Mouse (Mus musculus): ENCODE data around the gene Vdac1.
"Not testable (repeated sequence)": the region's sequence is repeated elsewhere in the genome, so short reads cannot be mapped to it uniquely, and the experiment has no call there.

The Vdac1 gene

GRCm38 (mm10) chr11:52370538-52370937, 9.9 kb downstream of the Vdac1 start:
- in situ Hi-C loops (cut with MboI, MseI): no loop called here

GRCm38 (mm10) chr11:52373841-52374240, 13.2 kb downstream of the Vdac1 start:
- in situ Hi-C loops (cut with MboI, MseI): no loop called here

DNA sequence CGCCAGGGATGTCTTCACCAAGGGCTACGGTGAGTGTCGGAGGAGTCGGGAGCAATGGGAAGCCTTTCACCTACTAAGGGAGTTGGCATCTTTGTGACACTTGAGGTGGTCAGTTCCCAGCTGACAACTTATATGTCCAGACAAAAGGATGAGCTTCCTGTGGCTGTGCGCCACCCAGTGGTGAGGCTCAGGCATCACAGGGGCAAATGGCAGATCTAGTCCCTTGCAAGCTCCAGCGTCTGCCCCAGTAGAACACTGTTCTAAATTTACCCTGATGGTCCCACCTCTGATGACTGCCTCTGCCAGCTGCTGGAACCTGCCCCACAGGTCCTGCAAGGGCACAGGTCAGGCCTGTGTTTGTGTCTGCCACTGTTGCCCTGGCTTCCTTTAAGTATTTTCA, 13.7 kb downstream of the Vdac1 start:
- in situ Hi-C loops (cut with MboI, MseI): no loop called here

- in situ Hi-C loops (cut with MboI, MseI): no loop called here
Measured at GRCm38 (mm10) chr11:52377579-52377978, 16.9 kb downstream of the Vdac1 start.

DNA sequence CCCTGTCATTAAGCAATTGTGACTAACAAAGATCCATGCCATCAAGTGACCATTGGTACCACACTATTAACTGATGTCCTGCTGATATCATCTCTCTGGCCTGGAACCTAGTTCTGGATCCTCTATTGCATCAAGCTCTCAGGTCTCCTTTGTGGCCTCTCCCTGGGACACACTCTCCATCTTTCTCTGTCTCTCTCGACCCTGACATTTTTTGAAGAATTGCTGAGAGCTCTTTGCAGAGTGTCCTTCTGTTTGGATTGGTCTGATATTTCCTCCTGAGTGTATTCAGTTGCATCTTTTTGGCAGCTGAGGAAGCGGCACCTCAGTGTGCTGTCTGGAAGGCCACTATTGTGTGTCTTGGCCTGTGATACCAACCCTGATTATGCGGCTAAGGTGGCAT, 18.6 kb downstream of the Vdac1 start:
- in situ Hi-C loops (cut with MboI, MseI): no loop called here

DNA sequence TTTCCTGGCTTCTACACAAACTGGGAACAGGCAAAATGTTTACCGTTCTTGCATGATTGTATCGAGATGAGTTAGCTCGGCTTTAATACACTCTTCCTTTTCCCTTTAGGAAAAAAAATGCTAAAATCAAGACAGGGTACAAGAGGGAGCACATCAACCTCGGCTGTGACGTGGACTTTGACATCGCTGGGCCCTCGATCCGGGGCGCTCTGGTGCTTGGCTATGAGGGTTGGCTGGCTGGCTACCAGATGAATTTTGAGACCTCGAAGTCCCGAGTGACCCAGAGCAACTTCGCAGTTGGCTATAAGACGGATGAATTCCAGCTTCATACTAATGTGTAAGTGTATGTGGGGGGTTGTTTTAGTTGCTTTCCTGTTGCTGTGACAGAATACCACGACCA, 23.1 kb downstream of the Vdac1 start:
- in situ Hi-C loops (cut with MboI, MseI): no loop called here

DNA sequence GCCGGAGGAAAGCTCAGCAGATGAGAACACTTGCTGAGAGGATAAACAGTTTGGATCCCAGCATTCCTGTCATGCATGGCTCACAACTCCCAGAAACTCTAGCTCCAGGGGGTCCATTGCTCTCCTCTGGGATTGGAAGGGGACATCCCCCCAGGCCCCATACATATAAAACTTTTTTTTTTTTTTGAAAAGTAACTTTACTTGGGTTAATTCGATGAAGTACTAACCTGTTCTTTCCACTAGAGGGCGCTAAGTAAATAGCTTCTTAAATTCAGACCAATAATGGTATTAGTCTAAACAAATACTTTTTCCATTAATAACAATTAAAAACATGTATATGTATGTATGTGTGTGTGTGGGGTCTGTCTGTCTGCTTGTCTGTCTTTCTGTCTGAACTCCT, 24.0 kb downstream of the Vdac1 start:
- in situ Hi-C loops (cut with MboI, MseI): no loop called here

DNA sequence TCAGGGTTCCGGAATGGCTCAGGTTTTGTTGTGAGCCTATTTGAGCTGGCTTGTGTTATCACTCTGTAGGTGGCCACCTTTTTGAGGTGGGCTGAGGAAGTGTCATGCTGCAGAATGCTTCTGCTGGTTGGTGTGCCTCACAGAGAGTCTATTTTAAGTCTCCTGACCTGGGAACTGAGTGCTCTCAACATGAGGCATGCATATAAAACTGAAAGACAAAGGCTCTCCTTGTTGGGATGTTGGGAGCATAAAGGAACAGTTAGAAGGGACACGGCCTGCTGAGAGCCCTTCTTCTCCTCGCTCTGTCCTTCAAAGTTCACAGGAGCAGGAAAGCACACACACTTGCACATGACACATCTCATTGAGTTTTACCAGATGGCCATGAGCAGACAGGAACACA, 26.2 kb downstream of the Vdac1 start:
- in situ Hi-C loops (cut with MboI, MseI): no loop called here

- in situ Hi-C loops (cut with MboI, MseI): no loop called here
Measured at GRCm38 (mm10) chr11:52388150-52388549, 27.5 kb downstream of the Vdac1 start.

DNA sequence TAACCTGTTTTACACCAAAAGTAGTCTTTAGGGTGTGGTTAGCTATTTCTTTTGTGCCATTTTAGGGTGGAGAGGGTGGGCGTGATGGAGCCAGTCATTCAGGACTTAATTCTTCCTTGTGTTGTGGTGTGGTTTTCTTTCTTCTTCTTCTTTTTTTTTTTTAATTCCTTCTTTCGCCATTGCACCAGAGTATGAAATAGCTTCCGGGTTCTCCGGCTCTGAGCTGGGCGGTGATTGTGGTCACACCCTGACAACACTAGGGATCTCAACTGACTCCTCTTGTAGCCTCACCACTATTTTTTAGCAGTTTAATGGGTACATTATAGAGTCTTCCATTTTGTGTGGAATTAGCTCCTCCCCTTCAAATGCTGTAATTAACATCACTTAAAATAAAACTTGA, 28.3 kb downstream of the Vdac1 start:
- in situ Hi-C loops (cut with MboI, MseI): not testable (repeated sequence)

GRCm38 (mm10) chr11:52389933-52390332, 29.3 kb downstream of the Vdac1 start:
- in situ Hi-C loops (cut with MboI, MseI): no loop called here

DNA sequence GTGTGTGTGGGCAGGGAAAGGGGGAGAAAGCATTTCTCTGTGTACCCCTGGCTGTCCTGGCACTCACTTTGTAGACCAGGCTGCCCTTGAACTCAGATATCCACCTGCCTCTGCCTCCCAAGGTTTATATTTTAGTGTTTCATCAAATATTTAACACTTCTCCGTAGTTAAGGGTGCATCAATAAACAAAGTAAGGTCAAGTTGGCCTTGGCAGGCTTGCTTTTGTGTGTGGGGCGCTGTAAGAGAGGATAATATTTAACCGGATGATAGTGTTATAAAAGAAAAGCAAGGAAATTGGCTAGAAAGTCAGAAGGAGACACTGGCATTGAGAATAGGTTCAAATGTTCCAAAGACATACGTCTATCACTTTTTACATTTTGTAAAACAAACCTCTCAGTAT, 33.8 kb downstream of the Vdac1 start:
- in situ Hi-C loops (cut with MboI, MseI): no loop called here

- in situ Hi-C loops (cut with MboI, MseI): no loop called here
Measured at GRCm38 (mm10) chr11:52395343-52395742, 34.7 kb downstream of the Vdac1 start.

GRCm38 (mm10) chr11:52395940-52396596, 35.4 kb downstream of the Vdac1 start, which contains the start of gene 9530068E07Rik:
TSS of gene 9530068E07Rik (plus strand) at chr11:52396428.
- in situ Hi-C loops (cut with MboI, MseI): no loop called here

DNA sequence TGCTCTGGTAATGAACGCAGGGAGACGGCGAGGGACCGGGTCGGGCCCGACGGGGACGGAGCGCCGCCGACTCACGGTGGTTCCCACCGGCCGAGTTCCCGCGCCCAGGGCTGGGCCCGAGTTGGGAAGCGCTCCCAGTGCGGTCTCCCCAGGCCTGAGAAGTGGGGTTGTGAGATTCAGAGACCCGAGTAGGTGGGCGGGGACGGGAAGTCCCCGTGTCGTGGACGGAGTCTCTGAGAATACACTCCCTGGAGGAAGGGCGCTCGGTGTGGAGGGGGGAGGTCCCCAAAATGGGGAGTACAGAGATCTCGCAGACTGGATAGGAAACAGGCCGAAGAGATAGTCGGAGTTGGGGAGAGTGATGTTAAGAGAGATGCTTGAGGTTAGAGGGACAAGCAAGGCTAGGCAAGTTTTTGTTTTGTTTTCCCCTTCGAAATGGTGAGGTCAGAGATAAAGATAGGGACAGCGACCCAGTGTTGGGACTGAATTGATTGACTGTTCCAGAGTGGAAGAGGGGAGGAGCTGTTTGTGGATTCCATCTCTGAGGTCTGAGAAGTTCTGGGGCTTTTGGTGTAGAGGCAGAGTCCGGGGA, 36.0 kb downstream of the Vdac1 start:
- in situ Hi-C loops (cut with MboI, MseI): no loop called here

DNA sequence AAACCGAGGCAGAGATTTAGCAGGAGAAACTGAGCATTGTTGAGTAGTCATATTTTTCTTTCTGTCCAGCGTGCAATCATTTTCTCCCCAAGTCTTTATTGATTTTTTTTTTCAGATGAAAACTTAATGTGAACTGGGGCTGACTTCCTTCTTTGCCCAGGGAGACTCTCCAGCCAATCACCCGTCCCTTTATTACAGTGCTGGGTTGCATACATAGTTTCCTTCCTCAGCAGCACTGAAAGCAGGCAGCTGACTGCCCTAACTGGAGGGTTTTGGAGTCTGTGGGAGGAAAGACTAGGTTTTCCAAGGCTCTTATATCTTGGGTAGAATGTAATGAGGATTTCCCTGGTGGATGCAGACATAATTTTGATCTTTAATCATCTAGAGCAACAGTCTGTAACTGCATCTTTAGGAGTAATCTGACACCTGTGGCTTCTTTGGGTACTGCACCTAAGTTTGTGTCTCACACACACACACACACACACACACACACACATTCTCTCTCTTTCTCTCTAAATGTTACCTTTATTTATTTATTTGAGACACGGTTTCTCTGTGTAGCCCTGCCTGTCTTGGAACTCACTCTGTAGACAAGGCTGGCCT, 36.8 kb downstream of the Vdac1 start:
- in situ Hi-C loops (cut with MboI, MseI): no loop called here

GRCm38 (mm10) chr11:52401476-52401875, 40.8 kb downstream of the Vdac1 start:
- in situ Hi-C loops (cut with MboI, MseI): no loop called here

GRCm38 (mm10) chr11:52402566-52402965, 41.9 kb downstream of the Vdac1 start:
- in situ Hi-C loops (cut with MboI, MseI): no loop called here

DNA sequence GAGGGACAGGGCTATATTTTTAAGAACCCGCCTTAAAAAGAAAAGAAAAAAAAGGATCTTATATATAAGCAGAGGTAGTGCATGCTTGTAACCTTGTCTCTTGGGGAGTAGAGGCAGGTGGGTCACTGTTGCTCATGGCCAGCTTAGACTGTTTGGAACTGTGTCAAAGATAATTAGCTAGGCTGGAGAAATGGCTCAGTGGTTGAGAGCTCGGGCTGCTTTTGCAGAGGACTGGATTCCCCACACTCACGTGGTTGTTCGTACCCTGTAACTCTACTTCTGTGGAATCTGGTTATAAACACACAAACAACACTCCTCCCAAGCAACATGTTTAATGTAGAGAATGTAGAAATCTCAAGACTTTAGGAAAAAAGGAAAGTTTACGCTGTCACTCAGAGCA, 43.5 kb downstream of the Vdac1 start:
- in situ Hi-C loops (cut with MboI, MseI): no loop called here

DNA sequence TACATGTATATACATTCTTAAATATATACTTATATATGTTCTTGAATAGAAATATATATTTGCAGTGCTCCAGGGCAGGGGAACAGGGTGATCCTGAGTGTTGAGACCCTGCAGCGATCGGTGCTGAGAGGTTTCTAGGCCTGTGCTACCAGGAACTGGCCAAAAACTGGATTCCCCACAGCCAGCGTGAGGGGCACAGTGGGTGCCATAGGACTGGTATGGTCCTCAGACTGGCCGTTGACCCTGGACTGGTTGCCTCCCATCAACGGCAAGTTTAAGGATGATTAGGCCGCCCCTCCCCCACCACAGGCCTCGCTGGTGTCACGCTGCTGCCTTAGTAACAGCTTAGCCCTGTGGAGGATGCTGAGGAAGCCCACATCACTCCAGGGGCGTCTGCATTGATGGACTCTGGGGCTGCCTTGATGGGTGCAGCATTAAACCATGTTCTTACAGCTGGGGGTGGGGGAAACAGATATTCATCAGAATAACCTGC, 44.6 kb downstream of the Vdac1 start:
- in situ Hi-C loops (cut with MboI, MseI): no loop called here

- in situ Hi-C loops (cut with MboI, MseI): no loop called here
Measured at GRCm38 (mm10) chr11:52409316-52409715, 48.7 kb downstream of the Vdac1 start.

DNA sequence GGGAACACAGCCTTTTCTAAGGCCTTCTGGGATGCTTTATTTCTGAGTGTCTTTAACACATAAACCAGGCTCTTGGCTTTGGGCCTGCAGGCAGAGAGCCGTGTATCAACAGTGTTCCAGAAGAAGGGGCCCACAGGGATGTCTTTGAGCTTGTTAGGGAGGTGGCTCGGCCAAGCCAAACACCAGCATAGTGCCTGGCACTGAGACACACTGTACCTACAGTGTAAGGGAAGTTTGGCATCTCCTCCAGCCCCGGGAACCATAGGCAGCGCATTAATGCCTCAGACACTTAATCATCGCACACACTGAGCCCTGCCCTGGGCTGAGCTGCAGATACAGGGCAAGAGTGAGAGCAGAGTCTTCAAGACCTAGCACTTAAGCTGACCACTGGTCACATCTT, 57.7 kb downstream of the Vdac1 start:
- in situ Hi-C loops (cut with MboI, MseI): no loop called here

GRCm38 (mm10) chr11:52419246-52419645, 58.6 kb downstream of the Vdac1 start:
- in situ Hi-C loops (cut with MboI, MseI): no loop called here
